ENCODE assay signal across 8 mouse cellular contexts in the genomic region with DNA sequence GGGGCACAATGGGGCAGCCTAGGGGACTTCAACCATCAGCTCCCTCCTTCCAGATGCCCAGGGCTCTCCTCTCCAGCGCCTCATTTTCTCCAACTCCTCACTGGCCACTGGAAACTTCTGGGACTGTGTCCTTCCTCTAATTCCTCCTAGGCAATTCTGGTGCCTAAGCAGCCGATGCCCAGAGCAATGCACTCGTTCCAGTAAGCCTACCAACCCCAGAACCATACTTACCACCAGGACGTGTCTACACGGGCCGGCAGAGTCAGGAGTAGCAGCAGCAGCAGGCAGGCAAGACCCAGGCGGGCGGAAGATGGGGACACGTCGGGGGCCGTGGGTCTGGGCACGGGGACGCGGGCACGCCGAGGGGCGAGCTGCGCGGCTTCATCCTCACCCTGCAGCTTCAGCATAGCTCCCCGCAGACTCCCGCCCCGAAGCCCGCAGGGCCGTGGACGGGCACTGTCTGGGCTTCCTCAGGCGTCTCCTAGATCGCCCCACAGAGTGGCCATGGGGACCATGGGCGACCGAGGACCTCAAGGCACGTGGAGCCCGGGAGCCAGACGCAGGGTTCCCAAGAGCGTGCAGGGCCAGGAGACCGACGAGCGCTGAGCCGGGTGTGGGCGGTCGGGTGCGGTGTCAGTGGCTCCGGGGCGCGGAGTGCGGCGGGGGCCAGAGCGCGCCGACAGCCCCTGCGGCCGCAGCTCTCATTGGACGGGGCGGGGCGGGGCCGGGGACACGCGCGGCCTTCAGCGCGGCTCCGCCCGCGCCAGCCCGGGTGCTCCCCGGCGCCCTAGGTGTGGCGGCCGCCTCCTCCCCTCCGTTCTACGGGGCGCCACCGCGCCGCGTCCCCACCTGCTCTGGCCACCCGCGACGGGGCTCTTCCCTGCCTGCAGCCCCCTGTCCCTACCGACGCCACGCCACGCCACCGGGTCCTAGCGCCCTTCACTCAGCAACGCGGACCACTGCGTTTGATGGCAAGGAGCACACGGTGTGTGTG. TPM values are rescaled to one million over a fixed set of nuclear protein-coding genes. Genes with fewer than 3 reads are reported as not detected.
DNase-seq lines count a peak whose midpoint lies in the region; ATAC-seq lines count a peak whose summit lies in the region.

Gene Wnt2b (minus strand): TSS at position 856 of the 994 bp plus-strand sequence.

- peak within 1 kb of the TSS; percentile 68 for H3K4me3 ChIP-seq in heart, embryonic 10.5 days
- H3K4me3 ChIP-seq in midbrain, embryonic 15.5 days: peak within 1 kb of the TSS; percentile 53

- peaks cover 80% of the 10 kb centered on the region for H3K27me3 ChIP-seq in heart, embryonic 10.5 days (ENCODE audit: insufficient read depth, poor library complexity, severe bottlenecking)
- peaks cover 66% of the 10 kb centered on the region for H3K27me3 ChIP-seq in midbrain, embryonic 15.5 days (replicated peaks)

- no peaks in the 10 kb centered on the region for H3K9me3 ChIP-seq in heart, embryonic 10.5 days
- no peaks in the 10 kb centered on the region for H3K9me3 ChIP-seq in midbrain, embryonic 15.5 days

- peak; percentile 77 for DNase-seq in heart, embryonic 10.5 days (ENCODE audit: low spot score)
- DNase-seq in heart, adult 9 months (ENCODE audit: low spot score in 2 of 2): no peak
- peak; percentile 31 to 41 for DNase-seq in adrenal gland, adult 18-20 months (ENCODE audit: low spot score in 2 of 2)
- peak; percentile 33 for DNase-seq in gastrocnemius, postnatal 25 days
- peak; percentile 48 for DNase-seq in kidney, postnatal 10 days
- no peak for DNase-seq in ovary, postnatal 14 days (ENCODE audit: low spot score)
- no peak for DNase-seq in layer of hippocampus, adult 8-10 months (ENCODE audit: low spot score in 2 of 2)

- peak within 1 kb of the TSS; percentile 81 for H3K27ac ChIP-seq in heart, embryonic 10.5 days
- H3K27ac ChIP-seq in midbrain, embryonic 15.5 days: no peak within 1 kb of the TSS

- peaks cover 71% of the 10 kb centered on the region for H3K4me1 ChIP-seq in heart, embryonic 10.5 days
- peaks cover 32% of the 10 kb centered on the region for H3K4me1 ChIP-seq in midbrain, embryonic 15.5 days

- peak; percentile 75 for ATAC-seq in midbrain, embryonic 15.5 days (replicated peaks)

- H3K36me3 ChIP-seq in heart, embryonic 10.5 days: peaks cover 4% of the 10 kb centered on the region; the same call in 1 of the 2 replicates
- H3K36me3 ChIP-seq in midbrain, embryonic 15.5 days (replicated peaks): no peaks in the 10 kb centered on the region

- under 1% methylated on average over 86 of the region's 87 CpGs for WGBS in heart, embryonic 10.5 days
- WGBS in midbrain, embryonic 15.5 days: 1% methylated on average over 85 of the region's 87 CpGs

- peak within 1 kb of the TSS; percentile 43 for H3K9ac ChIP-seq in midbrain, embryonic 15.5 days

- H3K4me2 ChIP-seq in midbrain, embryonic 15.5 days: peak within 1 kb of the TSS; percentile 75

RNA-seq across cellular contexts. Expression of gene Wnt2b, which starts in this region (rescaled TPM):
- 1.3 and 1.6 TPM in 2 replicates for polyA plus RNA-seq in heart, embryonic 10.5 days (2016; fragmentation: Nextera tagmentation; extraction: Ambion mirVana)
- total RNA-seq in adrenal gland, adult 18-20 months (2021): 10 to 100 TPM; 17.7 to 20.5 TPM
- total RNA-seq in gastrocnemius, postnatal 25 days (2021): under 1 TPM; 0.31 to 0.46 TPM
- polyA plus RNA-seq in midbrain, embryonic 15.5 days (2015; fragmentation: Nextera tagmentation; extraction: Ambion mirVana): 0.86 and 1.2 TPM in 2 replicates
- total RNA-seq in layer of hippocampus, adult 8-10 months (2022): under 1 TPM; 0.41 to 0.58 (median 0.55) TPM

Comparison
In these comparisons a context has a peak if more than half of its experiments do, and no peak if none do; other contexts are left out.
1. RNA of gene Wnt2b (total RNA-seq): 17.7 to 20.5 TPM in adrenal gland, adult 18-20 months; 0.41 to 0.58 TPM in layer of hippocampus, adult 8-10 months and 0.31 to 0.46 TPM in gastrocnemius, postnatal 25 days; every median in the first group is over 10 times any median in the second.
2. DNase-seq: peak in heart, embryonic 10.5 days (single experiment), adrenal gland, adult 18-20 months (2 of 2) and kidney, postnatal 10 days (single experiment); none in heart, adult 9 months (0 of 2), ovary, postnatal 14 days (single experiment) and layer of hippocampus, adult 8-10 months (0 of 2).
3. Peak in DNase-seq in gastrocnemius, postnatal 25 days; RNA of the gene not detected or under 1 TPM.